Mouse (Mus musculus): ENCODE measurements around the gene Cabp4. TPM values are rescaled to one million over a fixed set of nuclear protein-coding genes. Genes with fewer than 3 reads are reported as not detected.

The Cabp4 gene
- not detected for polyA plus RNA-seq (2014; fragmentation: Illumina TruSeq; extraction: RNeasy Lipid Tissue Mini Kit (QIAGEN cat#74804); ENCODE audit: low read depth, low replicate concordance)

DNA sequence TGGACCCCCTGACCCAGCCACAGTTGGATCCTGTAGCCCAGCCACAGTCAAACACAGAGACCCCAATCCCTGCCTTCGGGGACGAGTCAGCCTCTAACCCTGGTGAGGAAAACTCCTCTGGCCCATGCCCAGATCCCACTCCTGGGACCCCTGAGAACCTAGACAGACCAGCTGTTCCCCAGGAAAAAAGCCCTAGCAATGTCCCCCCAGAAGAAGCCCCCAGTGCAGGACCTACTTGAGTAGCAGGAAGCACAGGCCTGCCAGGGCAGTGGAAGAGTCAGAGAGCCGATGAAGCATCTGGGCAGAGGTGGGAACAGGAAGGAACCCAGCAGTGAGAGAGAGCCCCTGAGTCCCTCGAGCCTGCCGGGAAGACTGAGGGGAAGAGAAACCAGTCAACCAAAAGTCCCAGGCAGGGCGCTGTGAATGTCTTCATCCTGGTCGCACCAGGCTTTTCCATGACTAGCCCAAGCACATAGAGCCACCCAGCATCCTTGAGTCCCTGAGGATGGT is at the start of gene Cabp4:
TSS of gene Cabp4 (minus strand) at position 275 of the 510 bp plus-strand sequence.

GRCm38 (mm10) chr19:4191528-4192250 is 47.9 kb upstream of the Cabp4 start, which contains the start of gene Ppp1ca:
Ppp1ca (plus strand) TSS chr19:4192065.

DNA sequence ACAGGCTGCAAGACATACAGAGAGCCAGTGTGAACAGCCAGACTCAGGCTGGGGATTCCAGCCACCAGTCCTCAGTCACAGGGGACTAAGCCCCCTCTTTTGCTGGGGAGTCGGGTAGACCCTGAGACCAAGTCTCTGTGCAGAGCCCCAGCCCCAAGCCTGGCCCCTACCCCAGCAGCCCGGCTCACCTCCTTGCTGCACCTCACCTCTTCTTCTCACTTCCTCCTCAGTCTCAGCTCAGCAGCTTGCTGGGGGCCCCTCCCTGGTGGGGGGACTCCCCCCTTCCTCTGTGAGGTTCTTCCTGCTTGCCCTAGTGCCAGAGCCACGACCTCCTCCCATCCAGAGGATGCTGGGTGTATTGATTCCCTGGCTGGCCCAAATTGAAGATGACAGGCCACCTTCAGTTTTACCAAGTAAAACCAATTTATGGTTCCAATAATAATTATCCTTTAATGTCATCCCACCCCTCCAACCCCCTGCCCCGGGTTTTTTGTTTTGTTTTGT is 47.0 kb upstream of the Cabp4 start, which contains the start of gene Tbc1d10c:
TSS of gene Tbc1d10c (minus strand) at position 454 of the 504 bp plus-strand sequence.

GRCm38 (mm10) chr19:4175368-4175947 is 31.6 kb upstream of the Cabp4 start, which contains the start of gene Carns1:
Carns1 (minus strand) TSS chr19:4175479.

GRCm38 (mm10) chr19:4162646-4163542 is 19.1 kb upstream of the Cabp4 start, which contains the start of gene Rps6kb2:
Rps6kb2 (minus strand) TSS chr19:4163354.

DNA sequence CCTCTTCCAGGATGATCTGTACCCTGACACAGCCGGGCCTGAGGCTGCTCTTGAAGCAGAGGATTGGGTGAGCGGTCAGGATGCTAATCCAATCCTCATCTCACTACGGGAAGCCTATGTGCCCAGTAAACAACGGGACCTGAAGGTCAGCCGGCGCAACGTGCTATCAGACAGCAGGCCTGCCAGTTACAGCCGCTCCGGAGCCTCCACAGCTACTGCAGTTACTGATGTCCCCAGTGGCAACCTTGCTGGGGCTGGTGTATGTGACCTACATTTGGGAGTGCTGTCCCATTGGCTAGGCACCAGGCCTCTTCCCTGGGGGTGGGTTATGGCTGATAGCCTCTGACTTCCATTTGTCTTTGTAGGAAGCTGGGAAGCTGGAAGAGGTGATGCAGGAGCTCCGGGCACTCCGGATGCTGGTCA is 9.4 kb upstream of the Cabp4 start, which contains the start of gene Ptprcap:
TSS of gene Ptprcap (plus strand) at position 373 of the 423 bp plus-strand sequence.

DNA sequence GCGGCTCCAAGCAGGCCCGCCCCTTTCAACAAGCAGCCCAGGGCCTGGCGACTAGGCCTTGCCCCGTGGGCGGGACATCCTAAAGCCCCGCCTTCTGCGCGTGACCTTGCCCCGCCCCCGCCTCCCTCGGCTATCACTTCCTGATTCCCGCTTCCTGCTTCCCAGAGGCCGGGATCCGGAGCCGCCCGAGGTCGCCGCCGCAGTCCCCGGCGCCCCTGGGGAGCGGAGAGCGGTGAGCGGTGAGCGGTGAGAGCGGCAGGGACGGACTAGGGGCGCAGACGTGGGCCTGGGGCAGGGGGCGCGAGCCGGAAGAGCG is 4.6 kb upstream of the Cabp4 start, which contains the start of gene Coro1b:
TSS of gene Coro1b (plus strand) at position 129 of the 316 bp plus-strand sequence.

GRCm38 (mm10) chr19:4139446-4139845 is 4.4 kb downstream of the Cabp4 start, which contains the start of gene Gpr152:
Gpr152 (plus strand) TSS chr19:4139787.

GRCm38 (mm10) chr19:4125741-4126696 is 17.8 kb downstream of the Cabp4 start, which contains the start of gene Aip:
Aip (minus strand) TSS chr19:4125858.

GRCm38 (mm10) chr19:4099837-4100717 is 43.8 kb downstream of the Cabp4 start, which contains the start of gene Pitpnm1:
Pitpnm1 (plus strand) TSS chr19:4099998.

DNA sequence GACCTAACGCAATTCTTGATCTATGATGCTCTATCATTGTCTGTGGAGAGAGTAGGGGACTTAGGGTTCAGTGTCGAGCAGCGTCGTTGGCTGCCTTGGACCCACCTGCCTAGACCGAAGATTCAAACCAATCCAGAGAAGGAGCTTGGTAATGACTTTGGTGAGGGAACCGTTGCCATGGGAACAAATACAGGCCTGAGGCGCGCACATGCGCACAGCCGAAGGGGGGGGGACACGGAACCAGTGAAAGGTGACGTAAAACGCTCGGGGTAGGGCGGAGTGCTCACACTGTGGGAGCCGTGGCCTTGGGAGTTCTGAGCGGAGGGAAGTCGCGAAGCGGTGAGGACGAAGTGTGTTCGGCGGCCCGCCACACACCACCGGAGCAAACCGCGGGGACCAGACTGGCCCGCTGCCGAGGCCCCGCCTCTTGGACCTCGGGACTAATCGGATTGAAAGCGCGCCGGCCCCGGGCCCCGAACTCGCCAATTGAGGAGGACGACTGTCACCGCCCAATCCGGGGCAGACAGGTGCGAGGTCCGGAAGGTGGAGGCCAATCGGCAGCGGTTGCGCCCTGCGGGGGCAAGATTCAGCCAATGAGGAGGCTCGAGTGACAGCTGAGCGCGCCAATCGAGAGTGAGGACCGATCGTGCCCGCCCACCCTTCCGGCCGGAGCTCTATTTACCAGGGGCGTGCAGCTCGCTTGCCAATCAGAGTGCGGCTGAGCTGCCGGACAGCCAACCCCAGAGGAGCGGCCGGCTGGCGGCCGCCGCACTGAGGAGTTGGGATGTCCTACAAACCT is 47.0 kb downstream of the Cabp4 start, which contains the start of gene Cdk2ap2:
TSS of gene Cdk2ap2 (plus strand) at position 541 of the 799 bp plus-strand sequence.

Other genes with a start within 250 kb of the Cabp4 start
- gene Tcirg1, start 236.9 kb downstream of the Cabp4 start, polyA plus RNA-seq (2014; fragmentation: Illumina TruSeq; extraction: RNeasy Lipid Tissue Mini Kit (QIAGEN cat#74804); ENCODE audit: low read depth, low replicate concordance): 2.0 TPM
- 10.0 TPM for gene Ndufs8, start 231.3 kb downstream of the Cabp4 start, polyA plus RNA-seq (2014; fragmentation: Illumina TruSeq; extraction: RNeasy Lipid Tissue Mini Kit (QIAGEN cat#74804); ENCODE audit: low read depth, low replicate concordance)
- gene Aldh3b1, start 214.2 kb downstream of the Cabp4 start, polyA plus RNA-seq (2014; fragmentation: Illumina TruSeq; extraction: RNeasy Lipid Tissue Mini Kit (QIAGEN cat#74804); ENCODE audit: low read depth, low replicate concordance): 9.5 TPM
- gene Unc93b1, start 208.8 kb downstream of the Cabp4 start, polyA plus RNA-seq (2014; fragmentation: Illumina TruSeq; extraction: RNeasy Lipid Tissue Mini Kit (QIAGEN cat#74804); ENCODE audit: low read depth, low replicate concordance): 2.3 TPM
- not detected for gene Aldh3b3, start 185.4 kb downstream of the Cabp4 start, polyA plus RNA-seq (2014; fragmentation: Illumina TruSeq; extraction: RNeasy Lipid Tissue Mini Kit (QIAGEN cat#74804); ENCODE audit: low read depth, low replicate concordance)
- gene Aldh3b2, start 171.7 kb downstream of the Cabp4 start, polyA plus RNA-seq (2014; fragmentation: Illumina TruSeq; extraction: RNeasy Lipid Tissue Mini Kit (QIAGEN cat#74804); ENCODE audit: low read depth, low replicate concordance): 0.99 TPM
- 3.2 TPM for gene Acy3, start 157.5 kb downstream of the Cabp4 start, polyA plus RNA-seq (2014; fragmentation: Illumina TruSeq; extraction: RNeasy Lipid Tissue Mini Kit (QIAGEN cat#74804); ENCODE audit: low read depth, low replicate concordance)
- not detected for gene Tbx10, start 151.3 kb downstream of the Cabp4 start, polyA plus RNA-seq (2014; fragmentation: Illumina TruSeq; extraction: RNeasy Lipid Tissue Mini Kit (QIAGEN cat#74804); ENCODE audit: low read depth, low replicate concordance)
- gene Nudt8, start 143.5 kb downstream of the Cabp4 start, polyA plus RNA-seq (2014; fragmentation: Illumina TruSeq; extraction: RNeasy Lipid Tissue Mini Kit (QIAGEN cat#74804); ENCODE audit: low read depth, low replicate concordance): not detected
- not detected for gene Gm49405, start 143.4 kb downstream of the Cabp4 start, polyA plus RNA-seq (2014; fragmentation: Illumina TruSeq; extraction: RNeasy Lipid Tissue Mini Kit (QIAGEN cat#74804); ENCODE audit: low read depth, low replicate concordance)
- not detected for gene Doc2g, start 140.7 kb downstream of the Cabp4 start, polyA plus RNA-seq (2014; fragmentation: Illumina TruSeq; extraction: RNeasy Lipid Tissue Mini Kit (QIAGEN cat#74804); ENCODE audit: low read depth, low replicate concordance)
- gene Ndufv1, start 131.2 kb downstream of the Cabp4 start, polyA plus RNA-seq (2014; fragmentation: Illumina TruSeq; extraction: RNeasy Lipid Tissue Mini Kit (QIAGEN cat#74804); ENCODE audit: low read depth, low replicate concordance): 6.6 TPM
- 19.5 TPM for gene Gstp1, start 106.0 kb downstream of the Cabp4 start, polyA plus RNA-seq (2014; fragmentation: Illumina TruSeq; extraction: RNeasy Lipid Tissue Mini Kit (QIAGEN cat#74804); ENCODE audit: low read depth, low replicate concordance)
- gene Gstp2, start 98.0 kb downstream of the Cabp4 start, polyA plus RNA-seq (2014; fragmentation: Illumina TruSeq; extraction: RNeasy Lipid Tissue Mini Kit (QIAGEN cat#74804); ENCODE audit: low read depth, low replicate concordance): 9.4 TPM
- not detected for gene Gstp3, start 84.5 kb downstream of the Cabp4 start, polyA plus RNA-seq (2014; fragmentation: Illumina TruSeq; extraction: RNeasy Lipid Tissue Mini Kit (QIAGEN cat#74804); ENCODE audit: low read depth, low replicate concordance)
- gene Cabp2, start 62.5 kb downstream of the Cabp4 start, polyA plus RNA-seq (2014; fragmentation: Illumina TruSeq; extraction: RNeasy Lipid Tissue Mini Kit (QIAGEN cat#74804); ENCODE audit: low read depth, low replicate concordance): not detected
- 1.1 TPM for gene Cdk2ap2, start 46.9 kb downstream of the Cabp4 start, polyA plus RNA-seq (2014; fragmentation: Illumina TruSeq; extraction: RNeasy Lipid Tissue Mini Kit (QIAGEN cat#74804); ENCODE audit: low read depth, low replicate concordance)
- 0.87 TPM for gene Pitpnm1, start 44.0 kb downstream of the Cabp4 start, polyA plus RNA-seq (2014; fragmentation: Illumina TruSeq; extraction: RNeasy Lipid Tissue Mini Kit (QIAGEN cat#74804); ENCODE audit: low read depth, low replicate concordance)
- 1.1 TPM for gene Aip, start 18.2 kb downstream of the Cabp4 start, polyA plus RNA-seq (2014; fragmentation: Illumina TruSeq; extraction: RNeasy Lipid Tissue Mini Kit (QIAGEN cat#74804); ENCODE audit: low read depth, low replicate concordance)
- not detected for gene Gpr152, start 4.2 kb downstream of the Cabp4 start, polyA plus RNA-seq (2014; fragmentation: Illumina TruSeq; extraction: RNeasy Lipid Tissue Mini Kit (QIAGEN cat#74804); ENCODE audit: low read depth, low replicate concordance)
- gene Coro1b, start 4.6 kb upstream of the Cabp4 start, polyA plus RNA-seq (2014; fragmentation: Illumina TruSeq; extraction: RNeasy Lipid Tissue Mini Kit (QIAGEN cat#74804); ENCODE audit: low read depth, low replicate concordance): 31.5 TPM
- 3.5 TPM for gene Ptprcap, start 9.6 kb upstream of the Cabp4 start, polyA plus RNA-seq (2014; fragmentation: Illumina TruSeq; extraction: RNeasy Lipid Tissue Mini Kit (QIAGEN cat#74804); ENCODE audit: low read depth, low replicate concordance)
- gene Rps6kb2, start 19.3 kb upstream of the Cabp4 start, polyA plus RNA-seq (2014; fragmentation: Illumina TruSeq; extraction: RNeasy Lipid Tissue Mini Kit (QIAGEN cat#74804); ENCODE audit: low read depth, low replicate concordance): 3.1 TPM
- 0.93 TPM for gene Carns1, start 31.4 kb upstream of the Cabp4 start, polyA plus RNA-seq (2014; fragmentation: Illumina TruSeq; extraction: RNeasy Lipid Tissue Mini Kit (QIAGEN cat#74804); ENCODE audit: low read depth, low replicate concordance)
- not detected for gene Tbc1d10c, start 47.3 kb upstream of the Cabp4 start, polyA plus RNA-seq (2014; fragmentation: Illumina TruSeq; extraction: RNeasy Lipid Tissue Mini Kit (QIAGEN cat#74804); ENCODE audit: low read depth, low replicate concordance)
- gene Ppp1ca, start 48.0 kb upstream of the Cabp4 start, polyA plus RNA-seq (2014; fragmentation: Illumina TruSeq; extraction: RNeasy Lipid Tissue Mini Kit (QIAGEN cat#74804); ENCODE audit: low read depth, low replicate concordance): 103 TPM
- gene Rad9a, start 57.6 kb upstream of the Cabp4 start, polyA plus RNA-seq (2014; fragmentation: Illumina TruSeq; extraction: RNeasy Lipid Tissue Mini Kit (QIAGEN cat#74804); ENCODE audit: low read depth, low replicate concordance): 3.1 TPM
- gene Clcf1, start 70.2 kb upstream of the Cabp4 start, polyA plus RNA-seq (2014; fragmentation: Illumina TruSeq; extraction: RNeasy Lipid Tissue Mini Kit (QIAGEN cat#74804); ENCODE audit: low read depth, low replicate concordance): 0.70 TPM
- gene AC109138.7, start 70.3 kb upstream of the Cabp4 start, polyA plus RNA-seq (2014; fragmentation: Illumina TruSeq; extraction: RNeasy Lipid Tissue Mini Kit (QIAGEN cat#74804); ENCODE audit: low read depth, low replicate concordance): not detected
- not detected for gene Pold4, start 87.9 kb upstream of the Cabp4 start, polyA plus RNA-seq (2014; fragmentation: Illumina TruSeq; extraction: RNeasy Lipid Tissue Mini Kit (QIAGEN cat#74804); ENCODE audit: low read depth, low replicate concordance)
- gene Ssh3, start 125.1 kb upstream of the Cabp4 start, polyA plus RNA-seq (2014; fragmentation: Illumina TruSeq; extraction: RNeasy Lipid Tissue Mini Kit (QIAGEN cat#74804); ENCODE audit: low read depth, low replicate concordance): 3.0 TPM
- gene Ankrd13d, start 139.1 kb upstream of the Cabp4 start, polyA plus RNA-seq (2014; fragmentation: Illumina TruSeq; extraction: RNeasy Lipid Tissue Mini Kit (QIAGEN cat#74804); ENCODE audit: low read depth, low replicate concordance): not detected
- 10.8 TPM for gene Grk2, start 162.2 kb upstream of the Cabp4 start, polyA plus RNA-seq (2014; fragmentation: Illumina TruSeq; extraction: RNeasy Lipid Tissue Mini Kit (QIAGEN cat#74804); ENCODE audit: low read depth, low replicate concordance)